Mouse (Mus musculus): ENCODE measurements around the gene Ctrb1.

DNA sequence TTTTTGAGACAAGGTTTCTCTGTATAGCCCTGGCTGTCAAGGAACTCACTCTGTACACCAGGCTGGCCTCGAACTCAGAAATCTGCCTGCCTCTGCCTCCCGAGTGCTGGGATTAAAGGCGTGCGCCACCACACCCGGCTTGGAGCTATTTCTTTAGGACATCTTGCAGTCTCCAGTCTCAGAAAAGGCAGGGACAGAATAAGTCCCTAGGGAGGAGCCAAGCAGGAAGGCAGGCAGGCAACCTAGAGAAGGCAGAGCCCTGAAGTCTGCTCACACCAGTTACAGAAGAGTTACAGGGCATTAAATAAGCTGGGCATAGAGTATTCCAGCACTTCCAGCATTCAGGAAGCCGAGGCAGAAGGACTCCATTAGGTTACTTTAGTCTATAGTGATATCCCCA is 34.5 kb upstream of the Ctrb1 start:
- TF ChIP-seq CTCF (IDR thresholded peaks at IDR 0.05; ENCODE audit: low read depth, low read length) (no peak), GATA1 (IDR thresholded peaks at IDR 0.05; ENCODE audit: borderline replicate concordance, low read length) (no peak), TAL1 (conservative IDR thresholded peaks at IDR 0.05; ENCODE audit: low read depth, low read length) (no peak)

Measured in G1E (cell line).